Mouse (Mus musculus): ENCODE results near the gene D10Wsu102e. TPM values are rescaled to one million over a fixed set of nuclear protein-coding genes. Genes with fewer than 3 reads are reported as not detected.

The D10Wsu102e gene
- polyA plus RNA-seq (2014; fragmentation: Illumina TruSeq; extraction: RNeasy Lipid Tissue Mini Kit (QIAGEN cat#74804); ENCODE audit: low replicate concordance): 0.52 TPM

GRCm38 (mm10) chr10:83359956-83360355 is at the start of gene D10Wsu102e:
Gene D10Wsu102e, plus strand, starts transcription at chr10:83360221.

GRCm38 (mm10) chr10:83337159-83337951 is 22.7 kb upstream of the D10Wsu102e start, which contains the start of gene Slc41a2:
Gene Slc41a2, minus strand, starts transcription at chr10:83337882.

GRCm38 (mm10) chr10:83533910-83534283 is 173.9 kb downstream of the D10Wsu102e start, which contains the start of gene Aldh1l2:
Gene Aldh1l2, minus strand, starts transcription at chr10:83534140.

Other genes with a start within 250 kb of the D10Wsu102e start
- gene Slc41a2, start 22.3 kb upstream of the D10Wsu102e start, polyA plus RNA-seq (2014; fragmentation: Illumina TruSeq; extraction: RNeasy Lipid Tissue Mini Kit (QIAGEN cat#74804); ENCODE audit: low replicate concordance): 48.3 TPM
- gene Aldh1l2, start 173.9 kb downstream of the D10Wsu102e start, polyA plus RNA-seq (2014; fragmentation: Illumina TruSeq; extraction: RNeasy Lipid Tissue Mini Kit (QIAGEN cat#74804); ENCODE audit: low replicate concordance): 1.6 TPM
- gene Washc4, start 183.5 kb downstream of the D10Wsu102e start, polyA plus RNA-seq (2014; fragmentation: Illumina TruSeq; extraction: RNeasy Lipid Tissue Mini Kit (QIAGEN cat#74804); ENCODE audit: low replicate concordance): 41.2 TPM